Mouse (Mus musculus): ENCODE data around the gene Arpc4.

DNA sequence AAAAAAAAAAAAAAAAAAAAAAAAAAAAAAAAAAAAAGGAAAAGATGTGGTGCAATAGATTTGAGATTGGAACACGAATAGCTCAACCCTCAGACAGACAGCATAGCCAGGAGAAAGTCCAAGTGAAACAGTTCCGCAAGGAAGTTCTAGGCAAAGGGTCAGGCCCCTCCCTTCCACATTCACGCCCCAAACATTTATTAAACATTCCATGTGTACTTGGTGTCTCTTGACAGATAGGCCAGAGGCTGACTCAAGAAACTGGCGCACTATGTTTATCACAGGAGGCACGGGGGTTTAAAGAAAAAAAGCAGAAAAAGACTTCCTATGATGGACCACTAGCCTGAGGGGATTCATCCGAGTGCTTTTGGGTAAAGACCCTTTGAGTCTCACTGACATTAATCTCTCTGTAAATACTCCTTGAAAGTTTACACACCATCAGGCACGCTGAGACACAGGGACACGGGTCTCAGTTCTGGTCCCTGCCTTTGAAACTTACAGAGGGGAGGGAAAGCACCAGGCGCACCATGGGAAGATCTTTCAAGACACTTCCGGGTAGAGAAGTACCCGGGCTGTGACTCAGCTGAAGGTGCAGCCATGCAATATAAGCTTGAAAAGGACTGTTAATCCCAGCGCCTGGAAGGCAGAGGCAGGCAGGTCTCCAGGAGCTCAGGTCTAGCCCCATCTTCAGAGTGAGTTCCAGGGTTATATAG is 61.0 kb downstream of the Arpc4 start:
- TF ChIP-seq CTCF (IDR thresholded peaks at IDR 0.05; ENCODE audit: low read depth, low read length) (no peak), POLR2A (IDR thresholded peaks at IDR 0.05; ENCODE audit: borderline replicate concordance, low read depth, low read length) (no peak)
